Mouse (Mus musculus) retina, postnatal 7 days (tissue): ENCODE results near the gene Dbx2.

Experiments
- DNase-seq: peaks from one replicate; pipeline ENCODE4 v3.0.0-alpha.2; 2012; ENCODE audit warnings: low read depth, low spot score

Dbx2 gene

GRCm38 (mm10) chr15:95655860-95656259 is at the start of gene Dbx2:
TSS of gene Dbx2 (minus strand) at chr15:95655960.
- no peak for DNase-seq

- DNase-seq: no peak
These were observed 46.4 kb upstream of the Dbx2 start for GRCm38 (mm10) chr15:95702206-95702605.

- DNase-seq: no peak
These were observed 45.8 kb upstream of the Dbx2 start for GRCm38 (mm10) chr15:95701573-95701972.

GRCm38 (mm10) chr15:95699371-95699770 is 43.6 kb upstream of the Dbx2 start:
- no peak for DNase-seq

GRCm38 (mm10) chr15:95693759-95694158 is 38.0 kb upstream of the Dbx2 start:
- no peak for DNase-seq

- no peak for DNase-seq
These were observed 35.8 kb upstream of the Dbx2 start for GRCm38 (mm10) chr15:95691594-95691993.

GRCm38 (mm10) chr15:95691129-95691528 is 35.4 kb upstream of the Dbx2 start:
- DNase-seq: no peak

- no peak for DNase-seq
These were observed 26.9 kb upstream of the Dbx2 start for GRCm38 (mm10) chr15:95682620-95683019.

- DNase-seq: no peak
These were observed 19.9 kb upstream of the Dbx2 start for GRCm38 (mm10) chr15:95675645-95676044.

- no peak for DNase-seq
These were observed 19.4 kb upstream of the Dbx2 start for GRCm38 (mm10) chr15:95675176-95675575.

- no peak for DNase-seq
These were observed 11.4 kb upstream of the Dbx2 start for GRCm38 (mm10) chr15:95667209-95667608.

GRCm38 (mm10) chr15:95665002-95665401 is 9.2 kb upstream of the Dbx2 start:
- no peak for DNase-seq

- DNase-seq: no peak
These were observed 6.0 kb upstream of the Dbx2 start for GRCm38 (mm10) chr15:95661718-95662117.

GRCm38 (mm10) chr15:95660368-95660767 is 4.6 kb upstream of the Dbx2 start:
- DNase-seq: no peak

- no peak for DNase-seq
These were observed 1.4 kb downstream of the Dbx2 start for GRCm38 (mm10) chr15:95654211-95654897.

- DNase-seq: no peak
These were observed 1.9 kb downstream of the Dbx2 start for GRCm38 (mm10) chr15:95653812-95654210.

- no peak for DNase-seq
These were observed 2.7 kb downstream of the Dbx2 start for GRCm38 (mm10) chr15:95652898-95653707.

- DNase-seq: no peak
These were observed 3.9 kb downstream of the Dbx2 start for GRCm38 (mm10) chr15:95651824-95652223.

GRCm38 (mm10) chr15:95643505-95644029 is 12.2 kb downstream of the Dbx2 start:
- DNase-seq: no peak

- DNase-seq: no peak
These were observed 15.4 kb downstream of the Dbx2 start for GRCm38 (mm10) chr15:95640347-95640746.

GRCm38 (mm10) chr15:95639829-95640134 is 16.0 kb downstream of the Dbx2 start:
- no peak for DNase-seq

GRCm38 (mm10) chr15:95639115-95639828 is 16.5 kb downstream of the Dbx2 start:
- DNase-seq: no peak
